Mouse (Mus musculus): ENCODE data around the gene Gm45808.

GRCm38 (mm10) chr7:45455932-45456696 is 30.5 kb downstream of the Gm45808 start:
- TF ChIP-seq CTCF (IDR thresholded peaks at IDR 0.05; ENCODE audit: low read depth) (no peak), EP300 (IDR thresholded peaks at IDR 0.05; ENCODE audit: low read depth) (no peak)

All from heart, postnatal 0 days (tissue).